Mouse (Mus musculus) liver (tissue): ENCODE measurements around the gene Csk.

Source experiments
- DNase-seq: peaks from one replicate; pipeline ENCODE4 v3.0.0-alpha.2; 2020; ENCODE audit warnings: mixed read lengths

Gene Csk

DNA sequence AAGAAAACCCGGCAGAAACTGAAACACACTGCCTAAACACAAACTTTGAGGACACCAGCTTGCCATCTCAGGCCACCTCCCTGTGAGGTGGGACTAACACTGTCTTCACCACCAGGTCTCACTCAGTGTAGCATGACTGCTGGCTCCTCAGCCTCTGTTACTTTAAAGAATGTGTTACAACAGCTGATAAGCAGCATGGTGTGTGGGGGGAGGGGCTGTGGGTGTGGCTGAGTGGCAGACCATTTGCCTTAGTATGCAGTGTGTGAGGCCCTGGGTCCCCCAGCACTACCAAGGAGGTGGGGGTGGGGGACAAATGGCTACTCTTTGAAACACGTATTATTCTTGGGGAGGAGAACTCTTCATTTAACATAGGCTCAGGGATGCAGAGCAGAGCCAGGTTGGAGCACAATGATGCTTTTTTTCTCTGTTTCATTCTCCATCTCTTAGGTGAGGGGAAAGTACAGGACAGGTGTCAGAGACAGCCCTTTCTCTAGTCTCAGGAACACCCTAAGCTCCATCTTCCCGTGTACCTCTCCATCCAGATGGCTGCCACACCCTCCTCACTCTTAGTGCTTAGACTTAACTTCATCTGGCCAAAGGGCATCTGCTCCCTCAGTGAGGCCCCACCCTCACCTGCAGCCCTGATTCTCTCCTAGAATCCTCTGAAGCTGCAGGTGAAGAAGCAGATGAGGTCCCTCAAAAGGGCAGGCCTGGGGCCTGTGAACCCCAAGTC is 52.6 kb downstream of the Csk start:
- DNase-seq = peak; percentile 71

GRCm38 (mm10) chr9:57598851-57599563 is 54.4 kb downstream of the Csk start:
- no peak for DNase-seq

GRCm38 (mm10) chr9:57597929-57598382 is 55.5 kb downstream of the Csk start:
- DNase-seq = no peak

DNA sequence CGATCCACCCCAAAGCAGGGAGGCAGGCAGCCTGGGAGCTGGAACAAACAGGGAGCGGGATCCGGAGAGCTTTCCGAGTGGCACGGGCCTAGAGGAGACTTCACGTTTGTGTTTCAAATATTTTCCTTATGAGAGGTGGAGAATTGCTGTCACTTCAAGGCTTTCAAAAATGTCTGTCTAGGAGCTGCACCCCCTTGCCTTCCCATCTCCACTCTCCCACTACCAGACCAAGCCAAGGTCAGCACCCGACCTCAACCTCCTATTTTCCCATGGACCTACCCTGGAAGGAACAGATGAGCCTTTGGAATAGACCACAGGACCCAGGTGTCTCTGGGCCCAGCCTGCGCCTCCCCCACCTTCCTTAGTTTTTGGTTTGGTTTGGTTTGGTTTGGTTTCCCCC is 56.2 kb downstream of the Csk start:
- DNase-seq = no peak

DNA sequence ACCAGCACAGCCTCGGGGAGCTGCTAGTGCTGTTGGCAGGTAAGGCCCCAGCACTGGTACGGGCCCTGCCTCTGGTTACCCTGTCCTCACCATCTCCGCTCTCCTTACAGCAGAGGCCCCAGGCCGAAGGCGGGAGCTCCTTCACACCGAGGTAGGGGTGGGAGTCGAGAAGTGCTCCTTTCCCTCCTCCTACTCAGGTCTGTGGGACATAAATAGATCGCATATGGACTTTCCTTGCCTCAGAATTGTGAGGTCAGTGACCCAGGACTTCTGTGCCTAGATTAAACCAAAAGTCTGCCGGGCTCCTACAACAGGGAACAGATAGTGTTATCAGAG is 59.3 kb downstream of the Csk start:
- no peak for DNase-seq

DNA sequence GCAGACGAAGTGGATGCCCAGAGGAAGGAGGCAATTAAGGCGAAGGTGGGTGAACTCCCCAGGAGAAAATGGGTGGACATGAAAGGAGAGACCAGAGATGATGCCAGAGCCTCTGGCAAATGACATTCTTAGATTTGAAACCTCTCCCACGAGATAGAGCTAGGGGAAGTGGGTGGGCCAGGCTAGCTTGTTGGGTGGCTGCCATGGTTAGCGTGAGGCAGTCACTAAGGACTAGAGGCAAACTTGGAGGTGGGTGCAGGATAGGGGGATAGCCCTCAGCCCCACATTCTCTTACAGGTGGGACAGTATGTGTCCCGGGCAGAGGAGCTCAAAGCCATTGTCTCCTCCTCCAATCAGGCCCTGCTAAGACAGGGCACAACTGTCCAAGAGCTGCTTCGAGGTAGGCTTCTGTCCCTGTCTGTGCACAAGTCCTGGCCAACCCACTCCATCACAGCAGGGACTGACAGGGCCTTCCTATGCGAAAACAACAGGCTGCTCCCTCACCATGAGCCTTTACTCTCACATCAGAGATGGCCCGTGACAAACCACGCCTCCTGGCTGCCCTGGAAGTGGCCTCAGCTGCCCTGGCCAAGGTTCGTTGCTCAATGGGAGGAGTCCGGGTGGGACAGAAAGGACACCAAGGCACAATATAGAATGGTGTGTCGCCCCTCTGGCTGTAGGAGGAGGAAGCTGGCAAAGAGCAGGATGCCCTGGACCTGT is 59.8 kb downstream of the Csk start:
- no peak for DNase-seq

DNA sequence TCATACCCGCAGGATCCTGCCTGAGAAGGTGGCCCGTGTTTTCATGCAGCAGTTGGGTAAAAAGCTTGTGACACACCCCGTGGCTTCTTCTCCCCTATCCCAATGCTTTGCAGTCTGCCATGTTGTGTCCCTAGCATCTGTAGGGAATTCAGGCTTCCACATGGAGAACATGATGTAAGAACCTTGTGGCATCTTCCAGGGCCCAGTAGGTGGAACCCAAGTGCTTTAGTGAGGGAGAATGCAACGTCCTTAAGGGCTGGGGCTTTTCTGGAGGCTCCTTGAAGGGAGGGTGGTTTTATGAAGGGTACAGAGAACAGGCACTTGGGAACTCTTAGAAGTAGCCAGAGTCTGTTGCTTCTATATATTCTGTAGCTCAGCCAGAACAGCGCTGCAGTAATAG is 62.7 kb downstream of the Csk start:
- DNase-seq = no peak

DNA sequence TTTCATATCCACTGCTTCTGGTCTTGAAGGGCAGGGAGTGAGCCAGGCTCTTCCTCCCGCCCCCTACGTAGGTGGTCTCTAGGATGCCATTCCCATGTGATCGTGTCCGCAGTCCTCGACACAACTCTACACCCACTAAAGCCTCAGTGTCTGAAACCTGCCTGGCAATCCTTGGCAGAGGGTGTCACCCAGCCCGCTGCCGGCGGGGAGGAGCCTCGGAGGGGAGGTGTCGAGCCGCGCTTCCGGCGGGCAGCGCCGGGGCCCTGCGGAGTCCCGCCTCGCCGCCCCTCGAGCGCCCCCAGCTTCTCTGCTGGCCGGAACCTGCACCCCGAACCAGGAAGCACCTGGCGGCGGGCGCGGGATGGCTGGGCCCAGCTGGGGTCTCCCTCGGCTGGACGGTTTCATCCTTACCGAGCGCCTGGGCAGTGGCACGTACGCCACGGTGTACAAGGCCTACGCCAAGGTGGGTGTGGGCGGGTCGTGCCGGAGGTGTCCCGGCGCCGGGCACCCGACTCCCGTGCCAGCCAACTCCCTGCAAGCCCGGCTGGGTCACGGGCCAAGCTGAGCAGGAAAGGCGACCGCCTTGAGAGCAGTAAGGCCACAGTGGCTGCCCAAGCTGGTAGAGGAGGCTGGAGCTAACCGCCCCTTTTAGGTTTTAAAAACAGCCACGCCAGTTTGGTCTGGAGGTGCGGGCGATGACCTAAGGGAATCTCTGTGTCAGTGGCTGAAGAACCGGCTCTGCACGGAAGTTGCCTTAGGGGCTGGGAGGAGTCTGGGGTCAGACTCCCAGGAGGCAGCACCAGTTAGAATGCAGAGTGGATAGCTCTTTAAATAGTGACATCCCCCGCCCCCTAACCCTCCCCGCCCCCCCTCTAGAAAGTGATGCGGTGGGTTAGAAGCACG is 64.0 kb downstream of the Csk start, which contains the start of gene Ulk3:
Gene Ulk3 (plus strand): TSS at position 229 of the 903 bp plus-strand sequence.
- DNase-seq = peak; percentile 85

- DNase-seq = no peak
Measured at GRCm38 (mm10) chr9:57584991-57585390, 68.4 kb downstream of the Csk start.

DNA sequence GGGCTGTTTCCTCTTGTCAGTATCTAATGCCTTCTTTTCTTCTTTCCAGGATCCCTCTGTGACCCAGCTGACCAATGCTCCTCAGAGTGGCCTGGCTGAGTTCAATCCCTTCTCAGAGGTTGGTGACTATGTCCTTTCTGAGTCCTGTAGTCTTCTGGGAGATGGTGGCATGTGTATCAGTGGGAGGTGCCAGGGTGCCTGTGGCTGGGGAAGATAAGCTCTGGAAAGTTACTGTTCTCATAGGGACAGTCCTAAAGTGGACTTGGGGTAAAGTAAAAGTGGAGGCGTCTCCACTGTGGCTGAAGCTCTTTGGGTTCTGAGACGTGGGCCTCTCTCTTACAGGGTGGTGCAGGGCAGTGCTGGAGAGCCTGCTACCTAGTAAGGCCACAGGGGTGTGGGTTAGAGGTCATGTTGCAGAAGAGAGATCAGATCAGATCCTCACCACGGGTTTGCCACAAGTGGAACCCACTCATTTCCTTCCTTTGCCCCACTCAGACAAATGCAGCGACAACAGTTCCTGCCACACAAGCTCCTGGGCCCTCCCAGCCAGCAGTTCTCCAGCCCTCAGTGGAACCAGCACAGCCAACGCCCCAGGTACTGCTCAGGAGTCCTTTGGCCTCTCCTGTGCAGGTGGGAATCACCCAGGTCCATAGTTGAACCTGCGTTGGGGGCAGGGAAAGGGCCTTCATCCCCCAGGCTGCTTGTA is 76.1 kb downstream of the Csk start:
- DNase-seq = peak; percentile 58
